Mouse (Mus musculus): ENCODE results near the gene Lrriq1. TPM values are rescaled to one million over a fixed set of nuclear protein-coding genes. Genes with fewer than 3 reads are reported as not detected.
A peak's percentile ranks its signal among the peaks of the same experiment; 100 is the strongest.

Gene Lrriq1
- 2.7 and 3.4 TPM in 2 replicates for polyA plus RNA-seq (2014; fragmentation: Nextera tagmentation; extraction: Ambion mirVana)

DNA sequence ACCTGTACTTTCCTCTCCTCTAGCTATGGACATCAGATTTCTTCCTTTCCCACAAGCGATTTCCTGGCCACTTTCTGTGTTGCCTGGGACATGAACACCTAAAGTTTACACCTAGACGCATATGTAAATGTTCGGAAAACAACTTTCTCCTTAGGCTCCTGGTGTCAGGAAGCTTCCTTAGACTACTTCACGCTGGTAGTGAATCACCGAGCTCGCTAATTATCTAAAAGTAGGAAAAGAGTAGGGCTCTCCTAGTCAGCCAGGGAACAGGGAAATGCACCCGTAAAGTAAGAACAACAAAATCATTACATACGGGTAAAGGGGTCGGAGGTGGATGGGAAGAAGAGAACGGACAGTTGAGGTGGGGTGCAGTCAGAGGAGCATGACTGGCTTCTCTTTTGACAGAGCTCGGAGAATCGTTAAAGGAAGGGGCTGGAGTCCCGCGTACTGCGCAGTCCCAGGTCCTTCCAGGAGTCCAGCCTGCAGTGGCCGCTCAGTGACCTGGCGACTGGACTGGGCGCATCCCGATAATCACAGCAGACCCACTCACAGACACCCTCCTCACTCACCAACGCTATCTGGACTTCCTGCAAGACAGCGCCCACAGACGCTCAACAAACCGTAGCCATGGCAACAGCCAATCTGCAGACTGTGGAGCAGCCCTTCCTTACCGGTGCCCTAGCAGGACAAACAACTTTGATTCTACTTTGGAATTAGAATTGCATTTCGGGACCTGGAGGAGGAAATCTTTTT lies at the start of gene Lrriq1:
Gene Lrriq1, minus strand, starts transcription at position 616 of the 753 bp plus-strand sequence.
- peak within 1 kb of the TSS; percentile 61 for H3K9ac ChIP-seq (ENCODE audit: low read depth, low read length)
- H3K36me3 ChIP-seq (ENCODE audit: control insufficient read depth, insufficient read depth, low read length), result no peaks in the 10 kb centered on the region
- no peaks in the 10 kb centered on the region for H3K4me1 ChIP-seq (ENCODE audit: control insufficient read depth, insufficient read depth, low read length)
- H3K9me3 ChIP-seq (ENCODE audit: control insufficient read depth, low read length), result no peaks in the 10 kb centered on the region
- H3K27ac ChIP-seq (replicated peaks; ENCODE audit: low read depth, low read length), result no peak within 1 kb of the TSS
- peak; percentile 98 for ATAC-seq (ENCODE audit: low read depth)
- WGBS, result 7% methylated on average over 19 of the region's 25 CpGs
- H3K27me3 ChIP-seq (replicated peaks; ENCODE audit: control insufficient read depth, insufficient read depth, low read length), result no peaks in the 10 kb centered on the region
- H3K4me3 ChIP-seq (ENCODE audit: low read depth, low read length), result peak within 1 kb of the TSS; percentile 57
- peak; percentile 94 for DNase-seq (ENCODE audit: low spot score)
- peak within 1 kb of the TSS; percentile 81 for H3K4me2 ChIP-seq (ENCODE audit: low read depth, low read length)

DNA sequence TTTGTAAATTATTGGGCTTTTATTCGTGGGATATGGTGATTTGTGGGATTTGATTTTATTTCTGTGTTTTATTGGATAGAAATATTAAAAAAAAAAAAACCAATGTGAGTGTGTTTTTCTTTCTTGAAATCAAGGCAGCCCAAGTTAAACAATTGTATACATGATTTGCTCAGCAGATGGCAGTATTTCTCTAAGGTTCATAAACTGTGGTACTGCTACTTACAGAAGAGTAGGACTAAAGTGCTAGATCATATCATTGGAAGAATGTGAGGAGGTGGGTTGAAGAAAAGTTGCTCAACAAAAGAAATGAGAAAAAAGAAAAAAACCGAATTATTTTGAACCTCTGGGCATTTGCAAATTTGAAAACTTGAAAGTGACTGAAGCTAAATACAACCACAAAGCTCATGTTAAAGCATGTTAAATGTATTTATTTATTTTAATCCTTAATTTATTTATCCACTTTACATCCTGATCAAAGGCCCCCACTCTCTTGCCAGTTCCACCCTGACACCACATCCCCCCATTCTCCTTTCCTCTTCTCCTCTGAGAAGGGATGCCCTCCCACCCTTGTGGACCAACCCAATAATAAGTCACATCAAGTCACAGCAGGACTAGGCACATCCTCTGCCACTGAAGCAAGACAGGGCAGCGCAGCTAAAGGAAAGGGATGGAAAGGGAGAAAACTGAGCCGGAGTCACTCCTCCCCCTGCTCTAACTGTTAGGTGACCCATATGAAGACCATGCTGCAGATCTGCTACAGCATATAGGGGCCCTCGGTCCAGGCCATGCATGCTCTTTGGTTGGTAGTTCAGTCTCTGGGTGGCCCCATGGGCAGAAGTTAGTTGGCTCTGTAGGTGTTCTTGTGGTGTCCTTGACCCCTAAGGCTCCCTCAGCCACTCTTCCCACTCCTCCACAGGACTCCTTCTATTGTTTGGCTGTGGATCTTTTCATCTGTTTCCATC lies 18.0 kb upstream of the Lrriq1 start:
- 48% methylated on average over 5 of the region's 5 CpGs for WGBS
- no peak for ATAC-seq (ENCODE audit: low read depth)

DNA sequence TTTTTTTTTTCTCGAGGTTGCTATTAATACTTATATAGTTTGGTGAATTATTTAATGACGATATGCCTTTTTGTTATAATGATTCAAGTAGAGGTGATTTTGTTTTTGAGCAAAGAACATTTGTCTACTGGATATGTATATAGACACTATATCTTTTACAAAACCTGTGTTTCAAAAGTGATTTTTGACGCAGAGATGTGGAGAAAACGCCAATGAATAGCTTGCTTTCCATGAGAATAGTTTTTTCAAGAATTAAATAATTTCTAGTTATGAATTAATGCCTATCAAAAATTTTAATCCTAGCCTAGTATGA lies 294 bp upstream of the Lrriq1 start:
- no peak for DNase-seq (ENCODE audit: low spot score)
- H3K4me1 ChIP-seq (ENCODE audit: control insufficient read depth, insufficient read depth, low read length), result no peaks in the 10 kb centered on the region
- no peak overlapping the region for H3K27ac ChIP-seq (replicated peaks; ENCODE audit: low read depth, low read length)
- H3K36me3 ChIP-seq (ENCODE audit: control insufficient read depth, insufficient read depth, low read length), result no peaks in the 10 kb centered on the region
- no peak overlapping the region for H3K9ac ChIP-seq (ENCODE audit: low read depth, low read length)
- no peaks in the 10 kb centered on the region for H3K9me3 ChIP-seq (ENCODE audit: control insufficient read depth, low read length)
- H3K4me3 ChIP-seq (ENCODE audit: low read depth, low read length), result peak overlapping the region; percentile 57
- no peak; the same call in 1 of the 2 replicates for ATAC-seq (ENCODE audit: low read depth)
- H3K4me2 ChIP-seq (ENCODE audit: low read depth, low read length), result peak overlapping the region; percentile 81
- H3K27me3 ChIP-seq (replicated peaks; ENCODE audit: control insufficient read depth, insufficient read depth, low read length), result no peaks in the 10 kb centered on the region
- WGBS, result 20% methylated on average over 4 of the region's 4 CpGs

More for the DNA sequence above, 18.0 kb upstream of the Lrriq1 start:
- Histone ChIP-seq H3K9ac (ENCODE audit: low read depth, low read length) (no peak overlapping the region), H3K4me3 (ENCODE audit: low read depth, low read length) (no peak overlapping the region), H3K4me2 (ENCODE audit: low read depth, low read length) (no peak overlapping the region), H3K27me3 (replicated peaks; ENCODE audit: control insufficient read depth, insufficient read depth, low read length) (no peaks in the 10 kb centered on the region), H3K9me3 (ENCODE audit: control insufficient read depth, low read length) (no peaks in the 10 kb centered on the region), H3K27ac (replicated peaks; ENCODE audit: low read depth, low read length) (no peak overlapping the region), H3K36me3 (ENCODE audit: control insufficient read depth, insufficient read depth, low read length) (no peaks in the 10 kb centered on the region), H3K4me1 (ENCODE audit: control insufficient read depth, insufficient read depth, low read length) (no peaks in the 10 kb centered on the region)
- peak; percentile 76 for DNase-seq (ENCODE audit: low spot score)

DNA sequence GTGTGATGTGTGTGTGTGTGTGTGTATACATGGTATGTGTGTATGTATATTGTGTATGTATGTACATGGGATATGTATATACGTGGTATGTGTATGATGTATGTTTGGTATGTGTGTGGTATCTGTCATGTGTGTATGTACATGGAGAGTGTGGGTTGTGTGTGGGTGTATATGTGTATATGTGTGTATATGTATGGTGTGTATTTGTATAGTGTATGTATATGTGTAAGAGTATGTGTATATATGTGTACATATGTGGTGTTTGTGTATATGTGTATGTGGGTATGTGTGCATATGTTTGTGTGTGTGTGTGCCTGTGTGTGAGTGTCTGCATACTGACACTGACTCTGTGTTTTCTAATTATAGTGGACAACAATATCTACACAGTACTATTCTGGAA lies 9.5 kb downstream of the Lrriq1 start:
- H3K9me3 ChIP-seq (ENCODE audit: control insufficient read depth, low read length), result no peaks in the 10 kb centered on the region
- no peaks in the 10 kb centered on the region for H3K36me3 ChIP-seq (ENCODE audit: control insufficient read depth, insufficient read depth, low read length)
- no peaks in the 10 kb centered on the region for H3K4me1 ChIP-seq (ENCODE audit: control insufficient read depth, insufficient read depth, low read length)
- H3K27ac ChIP-seq (replicated peaks; ENCODE audit: low read depth, low read length), result no peak overlapping the region
- no peak overlapping the region for H3K4me2 ChIP-seq (ENCODE audit: low read depth, low read length)
- WGBS, result 88% methylated on average over 1 of the region's 1 CpGs
- DNase-seq (ENCODE audit: low spot score), result no peak
- H3K4me3 ChIP-seq (ENCODE audit: low read depth, low read length), result no peak overlapping the region
- H3K27me3 ChIP-seq (replicated peaks; ENCODE audit: control insufficient read depth, insufficient read depth, low read length), result no peaks in the 10 kb centered on the region
- ATAC-seq (ENCODE audit: low read depth), result no peak
- no peak overlapping the region for H3K9ac ChIP-seq (ENCODE audit: low read depth, low read length)

DNA sequence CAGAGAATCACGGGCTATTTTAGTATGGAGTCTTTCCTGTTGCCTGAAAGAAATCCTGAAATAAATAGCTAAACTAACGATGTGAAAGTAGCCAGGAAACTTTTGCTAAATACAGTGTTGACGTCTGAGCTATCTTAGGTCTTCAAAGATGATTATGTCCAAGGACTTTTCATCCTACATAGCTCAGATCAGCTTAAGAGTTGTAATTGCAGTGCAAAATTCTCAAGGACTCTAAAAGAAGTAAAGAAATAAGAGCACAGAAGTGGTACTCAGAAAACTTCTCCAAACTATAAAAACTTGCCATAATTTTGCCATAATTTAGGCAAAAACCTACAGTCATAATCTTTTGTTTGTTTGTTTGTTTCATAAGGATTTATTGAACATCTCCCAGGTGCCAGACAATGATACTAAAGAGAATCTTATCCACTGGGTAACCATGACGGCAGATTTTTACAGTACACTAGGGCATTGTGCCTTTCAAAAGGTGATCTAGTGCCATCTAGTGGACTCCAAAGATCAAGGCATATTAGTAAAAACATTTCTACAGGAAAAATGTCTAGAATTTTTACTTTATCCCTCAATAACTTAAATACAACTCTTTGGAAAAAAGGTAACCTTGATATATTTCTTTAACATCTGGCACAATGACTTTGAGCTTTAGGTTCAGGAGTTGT lies 41.3 kb downstream of the Lrriq1 start:
- H3K4me2 ChIP-seq (ENCODE audit: low read depth, low read length), result no peak overlapping the region
- H3K9me3 ChIP-seq (ENCODE audit: control insufficient read depth, low read length), result no peaks in the 10 kb centered on the region
- no peaks in the 10 kb centered on the region for H3K4me1 ChIP-seq (ENCODE audit: control insufficient read depth, insufficient read depth, low read length)
- WGBS, result 42% methylated on average over 4 of the region's 4 CpGs
- H3K9ac ChIP-seq (ENCODE audit: low read depth, low read length), result no peak overlapping the region
- ATAC-seq (ENCODE audit: low read depth) (peak; percentile 68; the same call in 1 of the 2 replicates), DNase-seq (ENCODE audit: low spot score) (peak; percentile 79)
- no peaks in the 10 kb centered on the region for H3K27me3 ChIP-seq (replicated peaks; ENCODE audit: control insufficient read depth, insufficient read depth, low read length)
- no peaks in the 10 kb centered on the region for H3K36me3 ChIP-seq (ENCODE audit: control insufficient read depth, insufficient read depth, low read length)
- H3K4me3 ChIP-seq (ENCODE audit: low read depth, low read length), result no peak overlapping the region
- no peak overlapping the region for H3K27ac ChIP-seq (replicated peaks; ENCODE audit: low read depth, low read length)

DNA sequence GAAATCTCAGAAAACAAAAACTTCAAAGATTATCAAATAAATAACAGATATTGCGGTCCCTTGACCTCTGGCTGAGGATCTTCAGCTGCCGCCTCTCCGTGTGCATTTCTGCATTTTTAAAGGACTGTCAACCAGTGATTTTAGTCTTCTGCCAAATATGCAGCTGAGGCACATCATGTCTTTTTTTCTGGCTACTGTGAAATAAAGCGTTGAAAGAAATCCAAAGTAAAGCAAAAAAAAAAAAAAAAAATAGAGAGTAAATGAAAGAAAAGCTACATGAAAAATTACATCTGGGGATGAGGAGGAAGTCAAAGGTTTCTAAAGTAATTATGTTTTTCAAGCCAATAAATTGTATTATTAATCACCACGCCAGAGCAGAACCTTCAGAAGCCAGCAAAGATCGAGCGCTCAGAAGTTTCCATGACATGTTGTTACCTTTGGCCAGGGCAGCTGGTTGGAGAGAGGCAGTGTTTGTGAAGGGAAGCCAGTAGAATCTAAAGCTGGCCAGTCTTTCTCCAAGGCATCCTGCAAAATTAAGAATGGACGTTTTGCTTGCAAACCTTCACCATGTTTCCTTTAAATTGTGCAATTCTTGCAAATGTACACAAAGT lies 90.2 kb downstream of the Lrriq1 start:
- Histone ChIP-seq H3K4me3 (ENCODE audit: low read depth, low read length) (peak overlapping the region; percentile 14; the same call in 1 of the 2 replicates), H3K27ac (replicated peaks; ENCODE audit: low read depth, low read length) (no peak overlapping the region; the same call in 1 of the 2 replicates), H3K27me3 (replicated peaks; ENCODE audit: control insufficient read depth, insufficient read depth, low read length) (no peaks in the 10 kb centered on the region), H3K4me2 (ENCODE audit: low read depth, low read length) (peak overlapping the region; percentile 23), H3K9me3 (ENCODE audit: control insufficient read depth, low read length) (no peaks in the 10 kb centered on the region), H3K9ac (ENCODE audit: low read depth, low read length) (no peak overlapping the region; the same call in 1 of the 2 replicates), H3K36me3 (ENCODE audit: control insufficient read depth, insufficient read depth, low read length) (no peaks in the 10 kb centered on the region), H3K4me1 (ENCODE audit: control insufficient read depth, insufficient read depth, low read length) (no peaks in the 10 kb centered on the region; the same call in 1 of the 2 replicates)
- DNase-seq (ENCODE audit: low spot score) (peak; percentile 33), ATAC-seq (ENCODE audit: low read depth) (no peak)
- 62% methylated on average over 8 of the region's 8 CpGs for WGBS

DNA sequence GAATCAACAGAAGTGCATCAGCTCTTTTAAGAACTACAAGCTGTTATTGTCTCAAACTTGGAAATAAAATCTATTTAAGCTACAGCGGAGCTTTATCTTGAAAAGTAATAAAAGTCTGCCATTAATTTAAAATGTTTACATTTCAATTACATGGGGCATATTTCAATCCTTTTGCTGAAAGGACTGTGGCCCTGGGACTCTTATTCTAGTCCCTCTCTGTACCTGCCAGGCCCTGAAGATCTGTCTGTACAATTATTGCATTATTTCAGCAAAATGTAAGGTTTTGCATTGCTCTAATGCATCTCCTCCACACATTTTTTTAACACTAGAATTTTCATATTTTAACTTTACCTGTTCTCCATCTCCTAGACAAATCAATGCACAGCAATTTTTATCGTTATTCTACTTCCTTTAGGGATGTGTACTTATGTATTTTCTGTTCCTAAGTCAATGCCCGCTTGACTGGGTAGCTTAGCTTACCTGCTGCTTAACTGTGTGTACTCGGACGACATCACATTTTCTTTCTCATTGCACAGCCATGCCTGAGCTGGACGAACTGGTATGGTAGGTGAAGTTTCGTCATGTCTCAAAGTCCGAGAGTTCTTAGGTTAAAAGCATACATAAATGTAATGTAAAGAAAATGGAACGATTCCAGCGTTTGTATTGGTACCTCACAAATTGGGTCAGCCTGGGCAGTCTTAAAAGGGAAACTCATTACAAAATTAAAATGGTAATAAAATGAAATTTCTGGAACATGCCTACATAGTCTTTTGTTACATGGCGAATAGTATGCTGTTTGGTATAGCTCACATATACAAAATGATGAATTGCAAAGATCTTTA lies 91.0 kb downstream of the Lrriq1 start:
- Histone ChIP-seq H3K27me3 (replicated peaks; ENCODE audit: control insufficient read depth, insufficient read depth, low read length) (no peaks in the 10 kb centered on the region), H3K36me3 (ENCODE audit: control insufficient read depth, insufficient read depth, low read length) (no peaks in the 10 kb centered on the region), H3K9me3 (ENCODE audit: control insufficient read depth, low read length) (no peaks in the 10 kb centered on the region), H3K9ac (ENCODE audit: low read depth, low read length) (peak overlapping the region; percentile 48; the same call in 1 of the 2 replicates), H3K27ac (replicated peaks; ENCODE audit: low read depth, low read length) (peak overlapping the region; percentile 55; the same call in 1 of the 2 replicates), H3K4me2 (ENCODE audit: low read depth, low read length) (peak overlapping the region; percentile 23; the same call in 1 of the 2 replicates), H3K4me1 (ENCODE audit: control insufficient read depth, insufficient read depth, low read length) (no peaks in the 10 kb centered on the region; the same call in 1 of the 2 replicates), H3K4me3 (ENCODE audit: low read depth, low read length) (peak overlapping the region; percentile 14; the same call in 1 of the 2 replicates)
- ATAC-seq (ENCODE audit: low read depth), result no peak
- WGBS, result 62% methylated on average over 11 of the region's 11 CpGs
- DNase-seq (ENCODE audit: low spot score), result peak; percentile 5

Measured in embryonic facial prominence, embryonic 14.5 days (tissue).